Mouse (Mus musculus): Measurements from ENCODE around the gene Tjap1.

The Tjap1 gene

GRCm38 (mm10) chr17:46252571-46253451, 30.0 kb downstream of the Tjap1 start:
- DNase-seq (ENCODE audit: low read depth) = peak; percentile 52

- DNase-seq (ENCODE audit: low read depth) = no peak
Observed at GRCm38 (mm10) chr17:46251174-46251573, 31.7 kb downstream of the Tjap1 start.

GRCm38 (mm10) chr17:46248189-46248522, 34.7 kb downstream of the Tjap1 start:
- no peak for DNase-seq (ENCODE audit: low read depth)

- DNase-seq (ENCODE audit: low read depth) = peak; percentile 90
Observed at GRCm38 (mm10) chr17:46247512-46248188, 35.2 kb downstream of the Tjap1 start, which contains the start of the genes Polr1c and Yipf3. Polr1c (minus strand) TSS chr17:46248054. Yipf3 (plus strand) TSS chr17:46248080.

- no peak for DNase-seq (ENCODE audit: low read depth)
Observed at GRCm38 (mm10) chr17:46244579-46244978, 38.2 kb downstream of the Tjap1 start.

- no peak for DNase-seq (ENCODE audit: low read depth)
Observed at GRCm38 (mm10) chr17:46243624-46244023, 39.2 kb downstream of the Tjap1 start.

GRCm38 (mm10) chr17:46242993-46243392, 39.8 kb downstream of the Tjap1 start:
- no peak for DNase-seq (ENCODE audit: low read depth)

- DNase-seq (ENCODE audit: low read depth) = no peak
Observed at GRCm38 (mm10) chr17:46242274-46242673, 40.6 kb downstream of the Tjap1 start.

- no peak for DNase-seq (ENCODE audit: low read depth)
Observed at GRCm38 (mm10) chr17:46241471-46241870, 41.4 kb downstream of the Tjap1 start.

GRCm38 (mm10) chr17:46239516-46240114, 43.2 kb downstream of the Tjap1 start:
- no peak for DNase-seq (ENCODE audit: low read depth)

- no peak for DNase-seq (ENCODE audit: low read depth)
Observed at GRCm38 (mm10) chr17:46237480-46237879, 45.3 kb downstream of the Tjap1 start.

- no peak for DNase-seq (ENCODE audit: low read depth)
Observed at GRCm38 (mm10) chr17:46237079-46237478, 45.7 kb downstream of the Tjap1 start.

- DNase-seq (ENCODE audit: low read depth) = no peak
Observed at GRCm38 (mm10) chr17:46236067-46236466, 46.8 kb downstream of the Tjap1 start.

GRCm38 (mm10) chr17:46227576-46227975, 55.2 kb downstream of the Tjap1 start:
- DNase-seq (ENCODE audit: low read depth) = no peak

- no peak for DNase-seq (ENCODE audit: low read depth)
Observed at GRCm38 (mm10) chr17:46221601-46222000, 61.2 kb downstream of the Tjap1 start.

- no peak for DNase-seq (ENCODE audit: low read depth)
Observed at GRCm38 (mm10) chr17:46210550-46210949, 72.3 kb downstream of the Tjap1 start.
